Mouse (Mus musculus) lung, postnatal 0 days (tissue): ENCODE results near the gene Ttbk1.

ENCODE experiments used
- CTCF ChIP-seq: IDR thresholded peaks from 2 replicates; pipeline ENCODE4 v1.5.1; 2016; ENCODE audit warnings: antibody characterized with exemption, mild to moderate bottlenecking
- EP300 ChIP-seq: IDR thresholded peaks from 2 replicates; pipeline ENCODE4 v1.6.1; 2016; ENCODE audit warnings: antibody characterized with exemption, mild to moderate bottlenecking, control low read depth

- TF ChIP-seq CTCF (no peak), EP300 (no peak)
These were observed 19.6 kb downstream of the Ttbk1 start for GRCm38 (mm10) chr17:46467830-46468229.
